Mouse (Mus musculus) intestine, postnatal 0 days (tissue): ENCODE results near the gene Gm14226. TPM values are rescaled to one million over a fixed set of nuclear protein-coding genes. Genes with fewer than 3 reads are reported as not detected.
A peak's percentile ranks its signal among the peaks of the same experiment; 100 is the strongest.

Source experiments
- ATAC-seq: fragments of 200-750 bp; cut with Nextera tagmentation; 2 replicates; pipeline ENCODE4 v1.8.0; 2017; ENCODE audit warnings: mild to moderate bottlenecking, moderate TSS enrichment, moderate library complexity
- H3K27ac ChIP-seq: fragments of 300-500 bp; sonication (generic); 2 replicates; pipeline ENCODE4 v1.5.1; 2014; ENCODE audit warnings: mild to moderate bottlenecking, low read depth, low read length, moderate library complexity
- H3K27me3 ChIP-seq: fragments of 300-500 bp; sonication (generic); replicated peaks from 2 replicates; pipeline ENCODE4 v1.6.1; 2014; ENCODE audit warnings: low read length, mixed read lengths; ENCODE audit not compliant: control insufficient read depth, insufficient read depth
- H3K36me3 ChIP-seq: fragments of 300-500 bp; sonication (generic); 2 replicates; pipeline ENCODE4 v1.6.1; 2014; ENCODE audit warnings: mild to moderate bottlenecking, moderate library complexity; ENCODE audit not compliant: control insufficient read depth, insufficient read depth
- H3K4me1 ChIP-seq: fragments of 300-500 bp; sonication (generic); replicated peaks from 2 replicates; pipeline ENCODE4 v1.6.1; 2014; ENCODE audit warnings: antibody characterized with exemption, low read length, mixed read lengths; ENCODE audit not compliant: control insufficient read depth, insufficient read depth
- H3K4me2 ChIP-seq: fragments of 300-500 bp; sonication (generic); replicated peaks from 2 replicates; pipeline ENCODE4 v1.6.1; 2014; ENCODE audit warnings: low read depth, mild to moderate bottlenecking, moderate library complexity
- H3K4me3 ChIP-seq: fragments of 300-500 bp; sonication (generic); 2 replicates; pipeline ENCODE4 v1.5.1; 2014; ENCODE audit warnings: low read depth, low read length
- H3K9ac ChIP-seq: fragments of 300-500 bp; sonication (generic); 2 replicates; pipeline ENCODE4 v1.6.1; 2014; ENCODE audit warnings: mild to moderate bottlenecking, low read depth, low read length
- H3K9me3 ChIP-seq: fragments of 300-500 bp; sonication (generic); 2 replicates; pipeline ENCODE4 v1.6.1; 2016; ENCODE audit warnings: mixed run types; ENCODE audit not compliant: control insufficient read depth
- CTCF ChIP-seq: sonication (generic); IDR thresholded peaks from 2 replicates; pipeline ENCODE4 v1.5.1; 2016; ENCODE audit warnings: low read depth, mild to moderate bottlenecking, control low read depth, antibody characterized with exemption, moderate library complexity
- whole genome bisulfite sequencing: fragments of 180-500 bp; shearing (Covaris S2); extraction: QIAGEN DNeasy Blood & Tissue Kit; methylation state at CpG from one replicate; pipeline ENCODE4 v1.1.7; 2014; 5-methylcytosine and 5-hydroxymethylcytosine counted together
- polyA plus RNA-seq: library from polyadenylated mRNA; unstranded; fragments of >200 nt; fragmentation: Nextera tagmentation; extraction: Ambion mirVana; gene quantifications from 2 replicates; pipeline ENCODE4 v1.2.1, GENCODE M21; 2015

Gene Gm14226
- polyA plus RNA-seq, 1 experiment from 2014 or later = 0.31 TPM

DNA sequence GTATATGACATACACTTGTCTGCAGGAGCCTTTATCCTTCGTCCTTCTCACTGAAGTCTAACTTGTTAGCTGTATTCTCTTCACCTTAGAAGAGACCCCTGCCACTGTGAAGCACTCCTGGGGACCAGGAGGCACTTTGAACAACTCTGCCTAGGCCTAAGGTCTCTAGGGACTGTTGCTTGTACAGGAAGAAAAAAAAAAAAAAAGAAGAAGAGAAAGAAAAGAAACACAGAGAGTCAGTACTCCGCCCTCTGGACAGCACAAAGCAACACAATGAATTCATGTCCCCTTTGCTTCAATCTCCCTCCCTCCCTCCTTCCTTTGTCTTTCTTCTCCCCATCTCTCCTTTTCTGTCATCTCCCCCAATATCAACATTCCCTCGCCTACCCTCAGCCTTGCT, 27.0 kb downstream of the Gm14226 start:
- Histone ChIP-seq H3K27ac (no peak overlapping the region), H3K36me3 (no peaks in the 10 kb centered on the region), H3K4me2 (no peak overlapping the region), H3K27me3 (no peaks in the 10 kb centered on the region), H3K4me1 (0 out of 2 replicates have a peak, but pooled peaks cover 2% of the 10 kb centered on the region), H3K9me3 (no peaks in the 10 kb centered on the region), H3K4me3 (no peak overlapping the region), H3K9ac (no peak overlapping the region)
- WGBS = 87% methylated on average over 3 of the region's 3 CpGs
- ATAC-seq = no peak
- no peak for TF ChIP-seq CTCF

DNA sequence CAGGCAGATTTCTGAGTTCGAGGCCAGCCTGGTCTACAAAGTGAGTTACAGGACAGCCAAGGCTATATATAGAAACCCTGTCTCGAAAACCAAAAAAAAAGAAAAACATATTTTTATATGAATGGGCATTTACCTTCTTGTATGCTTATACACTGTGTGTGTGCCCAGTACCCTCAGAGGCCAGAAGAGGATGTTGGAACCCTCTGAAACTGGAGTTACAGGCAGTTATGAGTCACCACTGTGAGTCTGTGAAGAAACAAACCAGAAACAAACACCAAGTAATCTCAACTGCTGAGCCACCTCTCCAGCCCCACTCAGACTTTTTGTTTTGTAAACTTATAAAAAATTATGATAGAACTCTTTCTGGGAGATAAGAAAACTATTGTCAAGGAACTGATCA, 28.7 kb downstream of the Gm14226 start:
- no peak overlapping the region for H3K9ac ChIP-seq
- no peaks in the 10 kb centered on the region for H3K27me3 ChIP-seq
- H3K4me2 ChIP-seq = no peak overlapping the region
- 0 out of 2 replicates have a peak, but pooled peaks cover 5% of the 10 kb centered on the region for H3K4me1 ChIP-seq
- H3K9me3 ChIP-seq = no peaks in the 10 kb centered on the region
- no peak for ATAC-seq
- H3K36me3 ChIP-seq = no peaks in the 10 kb centered on the region
- TF ChIP-seq CTCF = no peak
- 86% methylated on average over 2 of the region's 2 CpGs for WGBS
- no peak overlapping the region for H3K4me3 ChIP-seq
- no peak overlapping the region for H3K27ac ChIP-seq

GRCm38 (mm10) chr2:155047452-155048178, 29.5 kb downstream of the Gm14226 start:
- WGBS = 69% methylated on average over 7 of the region's 7 CpGs
- no peaks in the 10 kb centered on the region for H3K27me3 ChIP-seq
- no peak overlapping the region for H3K9ac ChIP-seq
- no peak for ATAC-seq
- no peaks in the 10 kb centered on the region for H3K36me3 ChIP-seq
- H3K4me1 ChIP-seq = 0 out of 2 replicates have a peak, but pooled peaks cover 5% of the 10 kb centered on the region
- no peaks in the 10 kb centered on the region for H3K9me3 ChIP-seq
- no peak overlapping the region for H3K27ac ChIP-seq
- H3K4me2 ChIP-seq = no peak overlapping the region
- TF ChIP-seq CTCF = no peak
- H3K4me3 ChIP-seq = no peak overlapping the region

DNA sequence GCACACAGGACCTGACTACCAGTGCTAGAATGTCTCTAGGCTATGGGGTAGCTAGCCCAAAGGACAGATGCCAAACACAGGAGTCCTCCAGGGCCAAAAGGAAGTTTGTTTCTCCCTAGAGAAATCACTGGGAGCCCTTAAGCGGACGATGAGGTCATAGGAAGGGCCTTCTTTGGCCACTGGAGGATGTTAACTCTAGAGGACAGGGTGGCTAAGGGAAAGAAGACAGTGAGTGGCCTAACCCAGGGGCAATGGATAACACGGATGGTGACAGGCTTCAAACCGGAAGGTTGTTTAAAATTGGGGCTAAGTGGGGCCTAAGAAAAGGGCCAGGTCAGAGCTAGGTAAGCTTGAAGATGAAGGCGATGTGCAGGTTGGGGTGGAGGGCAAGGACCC, 32.0 kb downstream of the Gm14226 start:
- no peak for ATAC-seq
- 0 out of 2 replicates have a peak, but pooled peaks have one; percentile 4 for TF ChIP-seq CTCF
- WGBS = 14% methylated on average over 5 of the region's 5 CpGs
- H3K27me3 ChIP-seq = no peaks in the 10 kb centered on the region
- H3K4me2 ChIP-seq = peak overlapping the region; percentile 76
- H3K4me1 ChIP-seq = 0 out of 2 replicates have a peak, but pooled peaks cover 7% of the 10 kb centered on the region
- 0 out of 2 replicates have a peak overlapping the region, but pooled peaks have one; percentile 9 for H3K27ac ChIP-seq
- no peaks in the 10 kb centered on the region for H3K9me3 ChIP-seq
- no peaks in the 10 kb centered on the region for H3K36me3 ChIP-seq
- peak overlapping the region; percentile 32; the same call in 1 of the 2 replicates for H3K9ac ChIP-seq
- peak overlapping the region; percentile 44 for H3K4me3 ChIP-seq

GRCm38 (mm10) chr2:155050504-155051236, 32.6 kb downstream of the Gm14226 start:
- ATAC-seq = peak; percentile 92
- Histone ChIP-seq H3K4me2 (peak overlapping the region; percentile 76), H3K4me1 (peaks cover 10% of the 10 kb centered on the region; the same call in 1 of the 2 replicates), H3K9me3 (no peaks in the 10 kb centered on the region), H3K27me3 (no peaks in the 10 kb centered on the region), H3K27ac (peak overlapping the region; percentile 64; the same call in 1 of the 2 replicates), H3K36me3 (no peaks in the 10 kb centered on the region), H3K9ac (peak overlapping the region; percentile 32; the same call in 1 of the 2 replicates), H3K4me3 (peak overlapping the region; percentile 44)
- under 1% methylated on average over 45 of the region's 45 CpGs for WGBS
- TF ChIP-seq CTCF = no peak; the same call in 1 of the 2 replicates
